Mouse (Mus musculus) left cerebral cortex, postnatal 25 days (tissue): Measurements from ENCODE around the gene Rps15a. TPM values are rescaled to one million over a fixed set of nuclear protein-coding genes. Genes with fewer than 3 reads are reported as not detected.

ENCODE experiments used
- DNase-seq, 2 experiments: peaks; one replicate each; pipeline ENCODE4 v3.0.0; 2022; ENCODE audit warnings: low spot score in 2 of 2, mixed read lengths in 1 of 2
- intact Hi-C: fragments of 180-260 bp; cut with DNase I; formaldehyde crosslinking; loops from one replicate; pipeline ENCODE4 v1.15.1; 2025
- total RNA-seq, 2 experiments: library from RNA; stranded (reverse); gene quantifications; 2 replicates each; pipeline ENCODE4 v1.2.3; 2021

Rps15a gene
- total RNA-seq, 2 experiments from 2014 or later = 339 to 353 TPM

GRCm38 (mm10) chr7:118117539-118118210 lies 1.7 kb upstream of the Rps15a start:
- DNase-seq = no peak
- intact Hi-C loops = no loop called here

- intact Hi-C loops = no loop called here
Measured at GRCm38 (mm10) chr7:118116787-118117538, 975 bp upstream of the Rps15a start.

DNA sequence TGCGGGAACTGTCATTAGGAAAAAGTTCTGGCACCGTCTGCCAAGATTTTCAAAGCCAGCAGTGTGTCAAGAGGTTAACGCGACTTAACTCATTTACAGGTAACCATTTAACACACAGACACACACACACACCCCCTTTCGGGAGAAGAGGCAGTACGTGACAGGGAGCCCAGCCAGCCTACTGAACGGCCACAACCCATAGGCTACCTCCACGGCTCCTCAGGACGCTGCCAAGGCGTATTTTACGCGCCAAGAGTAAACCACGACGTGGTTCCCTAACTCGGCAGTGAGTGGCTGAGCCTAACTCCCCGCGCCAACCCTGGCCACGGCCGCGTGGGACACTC lies 483 bp downstream of the Rps15a start:
- intact Hi-C loops = no loop called here
- no peak for DNase-seq

More at GRCm38 (mm10) chr7:118116787-118117538, 975 bp upstream of the Rps15a start:
- DNase-seq = no peak

DNA sequence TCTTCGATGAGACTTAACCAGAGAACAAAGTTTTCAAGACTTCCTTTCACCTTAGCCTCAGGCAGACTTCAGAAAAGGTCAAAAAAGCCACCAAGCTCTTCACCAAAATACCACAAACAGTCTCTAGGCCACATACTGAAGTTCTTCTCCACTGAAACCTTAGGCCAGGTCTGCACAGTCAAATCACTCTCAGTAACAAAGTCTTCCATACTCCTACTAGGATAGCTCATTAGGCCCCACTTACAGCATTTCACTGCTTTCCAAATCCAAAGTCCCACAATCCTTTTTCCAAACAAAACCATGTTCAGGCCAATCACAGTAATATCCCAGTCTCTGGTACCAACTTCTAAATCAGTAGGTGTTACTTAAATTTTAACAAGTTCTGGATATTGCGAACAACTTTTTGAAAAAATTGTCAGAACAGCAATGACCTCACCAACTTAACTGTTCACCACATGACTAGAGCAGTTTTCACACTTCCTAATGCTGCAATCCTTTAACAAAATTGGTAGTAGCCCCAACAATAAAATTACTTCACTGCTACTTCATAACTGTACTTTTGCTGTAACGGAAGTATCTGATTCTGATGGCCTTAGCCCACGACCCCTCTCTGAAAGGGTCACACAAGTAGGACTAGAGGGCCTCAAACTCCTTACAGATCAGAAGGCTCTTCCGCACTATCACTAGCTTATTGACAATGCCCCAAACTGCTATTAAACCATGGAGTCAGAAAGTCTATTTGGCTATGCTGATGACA lies 2.3 kb downstream of the Rps15a start:
- intact Hi-C loops = no loop called here
- DNase-seq = no peak

GRCm38 (mm10) chr7:118111128-118111527 lies 4.9 kb downstream of the Rps15a start:
- DNase-seq = no peak
- intact Hi-C loops = no loop called here

DNA sequence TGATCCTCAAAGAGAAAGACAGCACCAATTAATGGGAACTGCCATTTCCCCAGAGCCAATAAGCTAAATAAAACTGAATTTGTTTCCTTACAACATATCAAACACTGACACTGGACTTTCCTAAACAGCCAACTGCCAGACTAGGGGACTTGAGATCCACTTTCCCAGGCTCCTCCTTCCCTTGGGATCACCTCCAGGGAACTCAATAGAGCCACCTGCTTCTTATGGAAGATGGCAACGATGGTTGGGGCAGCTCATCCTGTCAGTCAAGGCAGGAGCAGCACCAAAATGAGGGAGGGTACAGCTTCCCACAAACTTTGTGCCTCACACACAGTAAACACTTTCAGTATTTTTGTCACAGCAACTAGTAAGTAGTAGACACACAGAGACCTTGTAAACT lies 8.3 kb downstream of the Rps15a start:
- DNase-seq = no peak
- intact Hi-C loops = loop anchor here (10.0 kb wide), 3 partner anchors 423 to 1403 kb away; no protein-coding TSS in a partner anchor

GRCm38 (mm10) chr7:118104458-118105052 lies 11.4 kb downstream of the Rps15a start:
- peak in 1 of 2 experiments; percentile 52 for DNase-seq
- intact Hi-C loops = loop anchor here (5.0 to 10.0 kb wide), 4 partner anchors 420 to 1572 kb away; no protein-coding TSS in a partner anchor

DNA sequence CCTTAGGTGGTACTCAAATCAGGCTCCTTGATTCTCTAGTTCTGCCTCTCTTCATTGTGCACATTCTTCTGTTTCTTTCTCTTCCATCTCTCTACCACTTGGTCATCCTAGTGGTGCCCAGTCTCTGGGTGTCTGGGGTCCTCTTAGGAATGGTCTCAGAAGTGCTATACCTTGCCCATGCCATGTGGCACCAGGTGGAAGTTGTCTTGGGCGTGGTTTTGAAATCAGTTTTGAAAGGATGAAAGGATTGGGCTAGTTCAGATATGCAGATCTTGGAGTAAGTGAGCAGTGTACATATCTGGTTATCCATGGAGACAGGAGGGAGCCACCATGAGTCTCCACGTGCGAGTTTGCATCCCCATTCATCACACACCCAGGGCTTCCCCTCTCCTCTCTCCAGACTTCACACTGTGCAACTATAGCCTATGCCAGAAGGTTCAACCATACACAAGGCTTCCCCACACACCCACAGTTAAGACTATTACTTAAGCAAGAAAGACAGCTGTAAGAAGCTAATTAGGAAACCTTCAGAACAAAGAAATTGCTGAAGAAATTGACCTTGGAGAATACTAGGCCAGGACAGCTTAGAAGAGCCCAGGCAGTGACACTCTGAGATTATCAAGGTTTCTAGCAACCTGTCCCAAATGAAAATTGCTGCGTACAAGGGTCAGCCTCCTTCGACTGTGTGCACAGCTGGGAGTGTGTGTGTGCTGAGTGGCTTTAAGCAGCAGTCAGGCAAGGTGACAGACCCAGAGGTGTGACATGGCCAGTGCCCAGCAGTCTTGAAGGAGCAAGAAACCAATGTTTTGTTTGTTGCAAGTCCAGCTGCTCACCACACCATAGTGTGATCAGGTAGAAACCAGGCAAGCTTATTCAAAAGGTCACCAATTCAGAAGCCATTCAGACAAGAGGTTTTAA lies 12.3 kb downstream of the Rps15a start:
- intact Hi-C loops = loop anchor here (2.0 to 10.0 kb wide), 6 partner anchors 419 to 1571 kb away; no protein-coding TSS in a partner anchor
- no peak for DNase-seq

DNA sequence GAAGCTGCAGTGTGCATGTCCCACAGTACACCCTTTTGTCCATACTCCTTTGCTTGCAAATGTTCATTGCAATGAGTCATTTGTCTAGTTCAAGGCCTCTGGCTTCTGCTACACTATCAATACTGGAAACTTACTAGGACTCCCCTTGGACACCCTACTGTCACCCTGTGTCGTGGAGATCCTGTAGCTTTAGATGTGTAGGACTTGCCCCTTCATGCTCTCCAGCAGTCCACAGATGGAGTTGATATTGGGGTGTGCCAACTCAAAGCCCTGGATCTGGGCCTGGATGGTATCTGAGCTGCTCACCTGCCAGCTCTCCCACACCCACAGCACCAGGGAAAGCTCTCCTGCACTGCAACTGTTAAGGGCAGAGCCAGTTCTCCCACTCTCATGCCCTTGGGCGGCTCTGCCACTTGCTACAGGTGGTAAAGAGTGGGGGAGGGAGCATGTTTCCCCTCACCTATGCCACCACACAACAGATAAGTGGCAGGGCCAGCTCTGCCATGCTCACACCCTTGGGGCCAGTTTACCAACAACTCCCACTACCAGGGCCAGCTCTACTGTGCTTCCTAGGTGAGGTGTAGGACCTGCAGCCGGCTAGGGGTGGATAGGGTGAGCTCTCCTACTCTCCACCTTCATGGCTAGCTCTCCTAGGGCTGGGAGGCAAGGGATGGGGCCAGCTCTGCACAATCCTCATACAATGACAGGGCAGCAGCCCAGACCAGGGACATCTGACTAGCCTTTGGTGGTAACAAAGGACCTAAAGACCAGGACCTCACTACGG lies 13.1 kb downstream of the Rps15a start:
- no peak for DNase-seq
- intact Hi-C loops = loop anchor here (2.0 to 10.0 kb wide), 6 partner anchors 418 to 1571 kb away; no protein-coding TSS in a partner anchor

DNA sequence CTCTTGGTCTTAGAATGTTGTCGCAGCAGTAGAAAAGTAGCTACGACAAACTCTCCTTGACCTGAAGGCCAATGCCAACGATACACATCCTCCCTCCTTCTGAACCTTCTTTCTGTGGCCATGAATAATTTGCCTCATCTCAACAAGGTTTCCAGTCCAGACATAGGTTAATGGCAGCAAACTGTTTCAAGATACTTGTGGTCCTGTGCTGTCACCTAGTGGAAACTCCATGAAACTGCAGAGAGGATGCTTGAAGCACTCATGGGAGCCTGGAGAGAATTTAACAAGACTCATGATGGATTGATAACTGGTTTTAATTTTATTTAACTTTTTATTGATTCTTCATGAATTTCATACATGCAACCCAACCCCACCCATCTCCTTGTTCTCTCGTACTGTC lies 13.8 kb downstream of the Rps15a start:
- peak; percentile 47 to 67 for DNase-seq
- intact Hi-C loops = loop anchor here (2.0 to 10.0 kb wide), 6 partner anchors 417 to 1570 kb away; no protein-coding TSS in a partner anchor

- no peak for DNase-seq
- intact Hi-C loops = no loop called here
Measured at GRCm38 (mm10) chr7:118097615-118098014, 18.4 kb downstream of the Rps15a start.

- intact Hi-C loops = no loop called here
- no peak for DNase-seq
Measured at GRCm38 (mm10) chr7:118079987-118080386, 36.0 kb downstream of the Rps15a start.

- no peak for DNase-seq
- intact Hi-C loops = no loop called here
Measured at GRCm38 (mm10) chr7:118079097-118079496, 36.9 kb downstream of the Rps15a start.

GRCm38 (mm10) chr7:118067261-118067660 lies 48.7 kb downstream of the Rps15a start:
- DNase-seq = peak; percentile 21 to 59
- intact Hi-C loops = no loop called here

DNA sequence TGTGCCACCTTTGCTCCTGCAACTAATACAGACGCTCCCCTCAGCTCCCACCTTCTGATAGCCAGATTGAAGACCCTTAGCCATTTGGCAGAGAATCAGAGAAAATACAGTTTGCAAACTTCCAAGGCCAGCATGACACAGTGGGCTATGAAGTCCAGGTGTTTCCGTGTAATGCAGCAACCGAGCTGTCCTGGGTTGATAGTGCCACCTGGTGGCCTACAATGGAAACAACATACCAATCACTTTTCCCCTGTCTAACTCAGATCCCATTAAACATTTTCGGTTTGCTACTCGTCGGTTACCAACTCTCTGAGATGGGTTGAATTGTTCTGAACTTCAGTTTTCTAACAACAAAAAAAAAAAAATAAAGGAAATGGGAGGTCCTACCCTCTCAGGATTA lies 59.7 kb downstream of the Rps15a start:
- intact Hi-C loops = no loop called here

More for the DNA sequence above, 59.7 kb downstream of the Rps15a start:
- no peak for DNase-seq
